Mouse (Mus musculus) liver, adult 2 months (tissue): ENCODE measurements around the gene Fbxw7.

Experiments
- CTCF ChIP-seq: fragments of 200-500 bp; IDR thresholded peaks from 2 replicates; pipeline ENCODE4 v1.5.1; 2011; ENCODE audit warnings: low read depth, low read length, control low read depth
- POLR2A ChIP-seq: fragments of 200-500 bp; IDR thresholded peaks from 2 replicates; pipeline ENCODE4 v1.6.1; 2011; ENCODE audit warnings: low read length, control low read depth; ENCODE audit not compliant: insufficient read depth; ENCODE audit errors: extremely low read depth

- TF ChIP-seq POLR2A, result no peak
- TF ChIP-seq CTCF, result no peak
These were observed 46.1 kb upstream of the Fbxw7 start for GRCm38 (mm10) chr3:84768940-84769339.
